Mouse (Mus musculus): ENCODE measurements around the gene Ypel3. TPM values are rescaled to one million over a fixed set of nuclear protein-coding genes. Genes with fewer than 3 reads are reported as not detected.

Ypel3 gene
- total and polyA plus RNA-seq, 3 experiments = 33.9 to 44.0 (median 38.9) TPM

GRCm38 (mm10) chr7:126785056-126785455 lies 8.3 kb downstream of the Ypel3 start:
- dilution Hi-C loops (cut with MboI; ENCODE audit: extremely low pct_ligation_motif_present, extremely low pct_unique_long_range_greater_than_20kb, low sequenced_read_pairs) = no loop called here
- H3K4me1 ChIP-seq (ENCODE audit: control insufficient read depth in 1 of 2, insufficient read depth in 2 of 2) = peaks cover 5 to 53% of the 10 kb centered on the region in 2 experiments; a peak in 3 of 4 replicates
- TF ChIP-seq ZMIZ1 (IDR thresholded peaks at IDR 0.05; ENCODE audit: low read depth, low read length) = no peak
- no peak for TF ChIP-seq JUND (conservative IDR thresholded peaks at IDR 0.05; ENCODE audit: low read depth, low read length)
- TF ChIP-seq GABPA (IDR thresholded peaks at IDR 0.05; ENCODE audit: insufficient replicate concordance, low read depth, low read length) = no peak
- TF ChIP-seq PAX5 (IDR thresholded peaks at IDR 0.05; ENCODE audit: low read length) = no peak
- no peak for TF ChIP-seq NRF1 (IDR thresholded peaks at IDR 0.05; ENCODE audit: low read depth, low read length)

GRCm38 (mm10) chr7:126786142-126786541 lies 9.4 kb downstream of the Ypel3 start:
- Histone ChIP-seq H3K9ac (ENCODE audit: insufficient read depth, low read depth) (no peak overlapping the region), H3K9me3 (replicated peaks; ENCODE audit: low read length) (peaks cover 5% of the 10 kb centered on the region), H3K27me3 (replicated peaks) (no peaks in the 10 kb centered on the region), H3K27ac (ENCODE audit: insufficient read depth, low read depth) (no peak overlapping the region), H3K4me2 (ENCODE audit: insufficient read depth, low read depth, poor library complexity, severe bottlenecking) (no peak overlapping the region), H3K79me2 (replicated peaks; ENCODE audit: control insufficient read depth, extremely low read depth, insufficient read depth, poor library complexity, severe bottlenecking) (peaks cover 23% of the 10 kb centered on the region), H3K36me3 (replicated peaks in 1 of 2; ENCODE audit: control insufficient read depth in 1 of 2, insufficient read depth in 1 of 2, low read length in 1 of 2) (peaks cover 89 to 95% of the 10 kb centered on the region in 2 experiments), H3K4me1 (ENCODE audit: control insufficient read depth in 1 of 2, insufficient read depth in 2 of 2) (peaks cover 3 to 51% of the 10 kb centered on the region in 2 experiments; a peak in 3 of 4 replicates), H3K4me3 (replicated peaks in 1 of 3; ENCODE audit: low read depth in 2 of 3, low read length in 2 of 3, poor library complexity in 1 of 3) (no peak overlapping the region)
- TF ChIP-seq SIN3A (IDR thresholded peaks at IDR 0.05; ENCODE audit: low read length) = no peak
- TF ChIP-seq POLR2AphosphoS2 (IDR thresholded peaks at IDR 0.05; ENCODE audit: low read depth, low read length) = peak; percentile 56; the same call in 1 of the 2 replicates
- dilution Hi-C loops (cut with MboI; ENCODE audit: extremely low pct_ligation_motif_present, extremely low pct_unique_long_range_greater_than_20kb, low sequenced_read_pairs) = no loop called here
- in situ Hi-C loops (cut with MboI; ENCODE audit: low pct_ligation_motif_present, low pct_unique_long_range_greater_than_20kb, low sequenced_read_pairs) = no loop called here
- no peak for DNase-seq (ENCODE audit: extremely low read depth)

More at GRCm38 (mm10) chr7:126785056-126785455, 8.3 kb downstream of the Ypel3 start:
- Histone ChIP-seq H3K4me2 (ENCODE audit: insufficient read depth, low read depth, poor library complexity, severe bottlenecking) (no peak overlapping the region), H3K27me3 (replicated peaks) (no peaks in the 10 kb centered on the region), H3K36me3 (replicated peaks in 1 of 2; ENCODE audit: control insufficient read depth in 1 of 2, insufficient read depth in 1 of 2, low read length in 1 of 2) (peaks cover 93 to 100% of the 10 kb centered on the region in 2 experiments), H3K9ac (ENCODE audit: insufficient read depth, low read depth) (no peak overlapping the region), H3K4me3 (replicated peaks in 1 of 3; ENCODE audit: low read depth in 2 of 3, low read length in 2 of 3, poor library complexity in 1 of 3) (no peak overlapping the region), H3K79me2 (replicated peaks; ENCODE audit: control insufficient read depth, extremely low read depth, insufficient read depth, poor library complexity, severe bottlenecking) (peaks cover 12% of the 10 kb centered on the region), H3K9me3 (replicated peaks; ENCODE audit: low read length) (peaks cover 5% of the 10 kb centered on the region), H3K27ac (ENCODE audit: insufficient read depth, low read depth) (no peak overlapping the region; the same call in 1 of the 2 replicates)
- in situ Hi-C loops (cut with MboI; ENCODE audit: low pct_ligation_motif_present, low pct_unique_long_range_greater_than_20kb, low sequenced_read_pairs) = no loop called here
- DNase-seq (ENCODE audit: extremely low read depth) = no peak

GRCm38 (mm10) chr7:126789141-126789540 lies 12.4 kb downstream of the Ypel3 start:
- Histone ChIP-seq H3K9ac (ENCODE audit: insufficient read depth, low read depth) (no peak overlapping the region), H3K4me2 (ENCODE audit: insufficient read depth, low read depth, poor library complexity, severe bottlenecking) (no peak overlapping the region), H3K27ac (ENCODE audit: insufficient read depth, low read depth) (peak overlapping the region; percentile 6; the same call in 1 of the 2 replicates), H3K4me3 (replicated peaks in 1 of 3; ENCODE audit: low read depth in 2 of 3, low read length in 2 of 3, poor library complexity in 1 of 3) (no peak overlapping the region), H3K9me3 (replicated peaks; ENCODE audit: low read length) (no peaks in the 10 kb centered on the region), H3K36me3 (replicated peaks in 1 of 2; ENCODE audit: control insufficient read depth in 1 of 2, insufficient read depth in 1 of 2, low read length in 1 of 2) (peaks cover 60 to 73% of the 10 kb centered on the region in 2 experiments), H3K27me3 (replicated peaks) (no peaks in the 10 kb centered on the region), H3K79me2 (replicated peaks; ENCODE audit: control insufficient read depth, extremely low read depth, insufficient read depth, poor library complexity, severe bottlenecking) (peaks cover 31% of the 10 kb centered on the region), H3K4me1 (ENCODE audit: control insufficient read depth in 1 of 2, insufficient read depth in 2 of 2) (peaks cover 3 to 41% of the 10 kb centered on the region in 2 experiments; a peak in 3 of 4 replicates)
- TF ChIP-seq POLR2AphosphoS2 (IDR thresholded peaks at IDR 0.05; ENCODE audit: low read depth, low read length) (no peak), MAFK (IDR thresholded peaks at IDR 0.05; ENCODE audit: insufficient replicate concordance, low read length) (no peak), E2F4 (IDR thresholded peaks at IDR 0.05; ENCODE audit: insufficient replicate concordance, low read depth, low read length) (no peak), ETS1 (conservative IDR thresholded peaks at IDR 0.05; ENCODE audit: low read depth, low read length) (no peak), EP300 (IDR thresholded peaks at IDR 0.05; ENCODE audit: low read length) (no peak), USF2 (conservative IDR thresholded peaks at IDR 0.05; ENCODE audit: low read depth, low read length) (no peak), ZNF384 (IDR thresholded peaks at IDR 0.05; ENCODE audit: low read depth, low read length) (no peak), ZC3H11A (IDR thresholded peaks at IDR 0.05; ENCODE audit: low read depth, low read length) (no peak), UBTF (IDR thresholded peaks at IDR 0.05; ENCODE audit: low read depth, low read length) (no peak), MAZ (IDR thresholded peaks at IDR 0.05; ENCODE audit: low read depth, low read length) (no peak), JUND (conservative IDR thresholded peaks at IDR 0.05; ENCODE audit: low read depth, low read length) (no peak)
- no peak for DNase-seq (ENCODE audit: extremely low read depth)
- in situ Hi-C loops (cut with MboI; ENCODE audit: low pct_ligation_motif_present, low pct_unique_long_range_greater_than_20kb, low sequenced_read_pairs) = no loop called here
- dilution Hi-C loops (cut with MboI; ENCODE audit: extremely low pct_ligation_motif_present, extremely low pct_unique_long_range_greater_than_20kb, low sequenced_read_pairs) = no loop called here

Measured in CH12.LX (cell line).